Mouse (Mus musculus): ENCODE measurements at regions not wholly inside any gene's neighbourhood (a gene's known extent, or its start where the extent isn't known, plus 50 kb on each side); places are given as distances from the start of the nearest gene placed in this dataset.

DNA sequence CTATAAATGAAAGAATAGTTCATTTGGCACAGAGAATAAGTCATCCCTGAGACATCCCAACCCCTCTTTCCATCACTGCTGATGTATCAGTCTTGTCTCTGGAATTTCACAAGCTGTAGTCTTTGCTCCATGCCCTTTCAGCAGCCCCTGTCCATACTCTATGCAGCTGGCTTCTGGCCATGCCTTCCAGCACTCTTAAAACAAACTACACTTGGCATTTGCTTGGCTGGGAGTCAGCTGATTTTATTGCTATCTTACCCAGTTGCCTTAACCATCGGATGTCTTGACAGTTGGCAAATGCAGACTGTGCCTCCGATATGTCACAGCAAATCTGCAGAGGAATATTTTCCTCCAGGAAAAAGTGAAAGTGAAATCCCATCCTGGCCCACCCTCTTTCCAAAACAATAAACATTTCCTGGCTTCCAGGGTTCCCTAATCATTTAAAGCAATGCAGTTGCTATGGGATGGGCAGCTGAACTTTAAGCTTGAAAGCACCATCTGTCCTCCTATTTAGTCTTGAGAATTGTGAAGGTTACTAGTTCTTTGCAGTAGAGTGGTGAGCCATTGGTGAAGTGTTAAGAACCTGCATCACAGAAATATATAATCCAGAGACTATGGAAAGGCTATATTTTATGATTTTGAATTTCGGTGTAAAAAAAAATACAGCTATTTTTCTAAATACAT lies 385.0 kb downstream of the Kcnj2 start:
- 64% methylated on average over 3 of the region's 3 CpGs for WGBS

DNA sequence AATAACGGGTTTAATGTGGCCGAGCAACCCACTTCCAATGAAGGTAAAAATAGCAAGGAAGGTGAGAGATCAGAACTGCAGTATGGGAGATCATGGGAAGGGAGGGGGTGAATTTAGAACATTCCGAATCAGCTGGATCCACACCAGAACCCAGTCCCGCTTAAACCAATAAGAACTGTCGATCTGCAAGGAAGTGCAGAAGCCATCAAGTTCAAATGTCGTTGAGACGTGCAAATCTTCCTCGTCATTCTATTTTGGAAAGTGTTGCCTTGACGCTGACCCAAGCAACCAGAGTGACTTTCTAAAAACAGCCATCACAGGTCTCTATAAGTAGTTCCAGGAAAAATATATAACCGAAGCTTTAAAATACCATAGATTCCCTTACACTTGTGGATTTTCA lies 394.1 kb downstream of the Kcnj2 start:
- Histone ChIP-seq H3K9ac (replicated peaks) (no peak overlapping the region), H3K9me3 (replicated peaks) (no peaks in the 10 kb centered on the region), H3K27me3 (replicated peaks) (no peaks in the 10 kb centered on the region), H3K36me3 (no peaks in the 10 kb centered on the region), H3K4me1 (no peaks in the 10 kb centered on the region), H3K4me3 (replicated peaks) (no peak overlapping the region), H3K4me2 (no peak overlapping the region), H3K27ac (replicated peaks) (no peak overlapping the region)
- 95% methylated on average over 10 of the region's 10 CpGs for WGBS
- no peak for ATAC-seq (ENCODE audit: low FRiP score)

More for the DNA sequence above, 385.0 kb downstream of the Kcnj2 start:
- no peaks in the 10 kb centered on the region for H3K27me3 ChIP-seq (replicated peaks)
- H3K9ac ChIP-seq (replicated peaks): no peak overlapping the region
- H3K4me1 ChIP-seq: no peaks in the 10 kb centered on the region
- ATAC-seq (ENCODE audit: low FRiP score): no peak
- H3K27ac ChIP-seq (replicated peaks): no peak overlapping the region
- no peak overlapping the region for H3K4me2 ChIP-seq
- no peaks in the 10 kb centered on the region for H3K9me3 ChIP-seq (replicated peaks)
- H3K36me3 ChIP-seq: no peaks in the 10 kb centered on the region
- no peak overlapping the region for H3K4me3 ChIP-seq (replicated peaks)

DNA sequence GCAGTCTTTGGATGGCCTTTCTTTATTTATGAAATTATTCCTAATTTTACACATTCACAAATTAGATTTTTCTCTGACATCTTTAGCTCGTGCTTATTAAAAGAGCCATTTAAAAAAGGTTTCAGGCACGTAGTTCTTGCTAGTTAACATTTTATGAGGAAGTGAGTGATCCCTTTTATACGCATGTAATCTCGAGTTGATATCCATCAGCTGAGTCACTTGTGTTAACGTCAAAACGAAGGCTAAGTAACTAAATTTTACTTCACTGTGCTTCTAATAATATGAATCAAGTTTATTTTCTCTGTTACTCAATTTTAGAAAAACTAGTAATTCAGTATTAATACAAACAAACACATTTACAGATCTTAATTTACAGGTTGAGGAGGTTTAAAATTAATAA lies 419.0 kb downstream of the Kcnj2 start:
- no peak overlapping the region for H3K4me3 ChIP-seq (replicated peaks)
- H3K9ac ChIP-seq (replicated peaks): no peak overlapping the region
- no peak for ATAC-seq (ENCODE audit: low FRiP score)
- 82% methylated on average over 6 of the region's 6 CpGs for WGBS
- no peak overlapping the region for H3K4me2 ChIP-seq
- H3K36me3 ChIP-seq: no peaks in the 10 kb centered on the region
- H3K27ac ChIP-seq (replicated peaks): no peak overlapping the region
- H3K4me1 ChIP-seq: no peaks in the 10 kb centered on the region
- no peaks in the 10 kb centered on the region for H3K9me3 ChIP-seq (replicated peaks)
- no peaks in the 10 kb centered on the region for H3K27me3 ChIP-seq (replicated peaks)

DNA sequence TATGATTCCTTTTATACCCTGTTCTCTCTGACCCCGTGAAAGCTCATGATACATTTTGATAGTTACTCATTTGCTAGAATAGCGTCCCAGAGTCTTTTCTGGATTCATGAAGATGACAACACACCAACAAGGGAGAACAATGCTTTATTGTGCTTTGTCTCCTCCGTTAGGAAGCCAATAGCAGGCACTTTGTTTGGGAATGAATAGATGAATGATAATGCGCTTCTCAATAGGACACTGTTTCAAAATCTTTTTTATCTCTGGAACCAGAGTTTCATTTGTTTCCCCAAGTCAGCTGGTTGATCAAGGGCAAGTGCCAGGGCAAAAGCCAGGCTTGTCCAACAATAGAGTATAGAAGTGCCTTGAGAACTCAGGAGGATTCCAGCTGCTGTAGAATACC lies 446.5 kb downstream of the Kcnj2 start:
- no peaks in the 10 kb centered on the region for H3K27me3 ChIP-seq (replicated peaks)
- 19% methylated on average over 4 of the region's 4 CpGs for WGBS

DNA sequence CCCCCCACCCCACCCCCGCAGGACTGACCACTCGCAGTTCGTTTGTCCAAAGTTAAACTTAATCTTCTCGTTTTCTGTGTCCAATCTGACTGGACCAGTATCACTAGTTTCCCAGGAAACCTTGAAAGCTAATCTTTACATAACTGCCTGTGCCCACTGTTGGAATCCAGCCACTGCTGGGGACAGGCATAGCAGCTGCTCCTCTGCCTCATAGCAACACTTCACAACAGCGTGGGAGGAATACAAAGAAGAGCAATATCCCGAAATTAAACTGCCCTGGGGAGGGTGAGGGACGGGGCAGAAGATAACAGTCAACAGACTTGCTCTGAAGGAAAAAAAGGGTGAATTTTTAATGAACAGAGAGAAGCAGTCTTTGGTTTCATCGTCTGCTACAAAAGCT lies 456.8 kb downstream of the Kcnj2 start:
- Histone ChIP-seq H3K36me3 (no peaks in the 10 kb centered on the region), H3K9me3 (replicated peaks) (no peaks in the 10 kb centered on the region), H3K4me1 (peaks cover 10% of the 10 kb centered on the region; the same call in 1 of the 2 replicates), H3K27me3 (replicated peaks) (no peaks in the 10 kb centered on the region), H3K27ac (replicated peaks) (peak overlapping the region; percentile 29; the same call in 1 of the 2 replicates), H3K9ac (replicated peaks) (no peak overlapping the region), H3K4me2 (peak overlapping the region; percentile 44), H3K4me3 (replicated peaks) (no peak overlapping the region)
- ATAC-seq (ENCODE audit: low FRiP score): peak; percentile 70; the same call in 1 of the 2 replicates
- WGBS: 27% methylated on average over 8 of the region's 8 CpGs

More for the DNA sequence above, 446.5 kb downstream of the Kcnj2 start:
- no peak overlapping the region for H3K4me3 ChIP-seq (replicated peaks)
- H3K27ac ChIP-seq (replicated peaks): no peak overlapping the region
- no peak for ATAC-seq (ENCODE audit: low FRiP score)
- H3K9ac ChIP-seq (replicated peaks): no peak overlapping the region
- H3K36me3 ChIP-seq: no peaks in the 10 kb centered on the region
- H3K4me1 ChIP-seq: no peaks in the 10 kb centered on the region
- no peaks in the 10 kb centered on the region for H3K9me3 ChIP-seq (replicated peaks)
- H3K4me2 ChIP-seq: no peak overlapping the region

DNA sequence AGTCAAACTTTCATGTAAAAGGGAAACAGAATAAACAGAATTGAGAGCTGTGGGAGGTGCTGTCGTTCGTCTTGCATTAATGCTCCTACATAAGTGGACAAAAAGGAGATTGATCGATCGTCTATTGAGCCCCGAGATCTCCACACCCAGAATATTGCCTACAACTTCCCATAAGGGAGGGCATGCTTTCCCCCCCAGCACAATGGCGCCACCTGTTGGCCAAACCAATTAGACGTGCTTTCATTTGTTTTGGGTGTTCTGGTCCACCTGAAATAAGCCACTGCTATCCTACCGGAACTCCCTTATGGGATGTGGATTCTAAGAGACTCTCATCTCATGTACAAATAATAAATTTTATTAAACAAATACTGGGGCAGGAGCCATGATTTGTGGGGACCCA lies 457.5 kb downstream of the Kcnj2 start:
- 38% methylated on average over 8 of the region's 8 CpGs for WGBS
- Histone ChIP-seq H3K4me2 (peak overlapping the region; percentile 44), H3K4me3 (replicated peaks) (no peak overlapping the region), H3K4me1 (peaks cover 10% of the 10 kb centered on the region; the same call in 1 of the 2 replicates), H3K27ac (replicated peaks) (no peak overlapping the region), H3K9ac (replicated peaks) (no peak overlapping the region), H3K9me3 (replicated peaks) (no peaks in the 10 kb centered on the region), H3K36me3 (no peaks in the 10 kb centered on the region), H3K27me3 (replicated peaks) (no peaks in the 10 kb centered on the region)
- no peak for ATAC-seq (ENCODE audit: low FRiP score)

DNA sequence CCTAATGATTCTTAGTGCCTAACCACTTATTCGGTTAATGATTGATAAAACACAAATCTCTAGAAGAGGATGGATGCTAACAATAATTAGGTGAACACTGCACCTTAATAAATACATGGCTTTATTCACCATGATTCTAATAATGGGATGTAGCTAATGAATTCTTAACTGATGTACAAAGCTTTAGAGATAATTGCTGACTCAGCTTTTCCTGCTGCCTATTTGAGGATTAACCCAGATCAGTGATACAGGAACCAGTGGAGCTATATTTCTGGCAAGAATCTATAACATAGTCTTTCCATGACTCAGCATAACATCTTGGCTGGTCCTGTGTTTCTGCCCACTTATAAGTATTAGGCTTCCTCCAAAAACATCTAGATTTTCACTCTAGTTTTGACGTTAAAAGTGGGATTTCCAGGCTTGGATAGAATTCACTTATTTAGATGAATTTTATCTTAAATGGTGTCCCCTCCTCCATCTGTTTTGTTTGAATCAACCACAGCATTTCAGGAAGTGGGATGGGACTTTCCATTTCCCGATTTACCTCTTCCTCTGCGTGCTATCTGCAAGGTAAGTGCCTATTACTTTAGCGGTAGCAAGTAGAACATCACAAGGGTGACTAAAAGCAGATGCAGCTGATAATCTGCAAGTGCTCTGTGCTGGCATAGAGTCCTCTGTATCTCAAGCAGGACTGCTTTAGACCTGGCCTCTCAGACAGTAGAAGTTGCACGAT lies 460.2 kb downstream of the Kcnj2 start:
- H3K4me3 ChIP-seq (replicated peaks): no peak overlapping the region
- no peak overlapping the region for H3K27ac ChIP-seq (replicated peaks)
- no peak overlapping the region for H3K4me2 ChIP-seq
- H3K27me3 ChIP-seq (replicated peaks): no peaks in the 10 kb centered on the region
- H3K9ac ChIP-seq (replicated peaks): no peak overlapping the region
- peaks cover 10% of the 10 kb centered on the region; the same call in 1 of the 2 replicates for H3K4me1 ChIP-seq
- ATAC-seq (ENCODE audit: low FRiP score): no peak
- H3K36me3 ChIP-seq: no peaks in the 10 kb centered on the region
- WGBS: 89% methylated on average over 6 of the region's 6 CpGs
- no peaks in the 10 kb centered on the region for H3K9me3 ChIP-seq (replicated peaks)

DNA sequence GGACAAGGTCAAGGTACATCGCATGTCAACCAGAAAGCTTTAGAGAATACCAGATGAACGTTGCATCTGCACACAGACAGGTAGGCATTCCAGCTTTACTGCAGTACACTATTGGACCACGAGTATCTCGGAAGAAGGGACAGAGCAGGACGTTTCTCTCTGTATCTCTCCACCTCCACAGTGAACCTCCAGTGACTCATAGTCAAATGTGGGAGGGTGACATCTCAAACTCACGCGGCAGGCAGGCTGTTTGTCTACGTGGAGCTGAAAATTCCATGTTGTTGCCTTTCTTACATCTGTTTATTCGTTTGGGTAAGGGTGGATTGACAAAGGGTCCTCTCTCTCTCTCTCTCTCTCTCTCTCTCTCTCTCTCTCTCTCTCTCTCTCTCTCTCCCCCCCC lies 463.6 kb downstream of the Kcnj2 start:
- WGBS: 76% methylated on average over 9 of the region's 9 CpGs
- no peak for ATAC-seq (ENCODE audit: low FRiP score)
- 0 out of 2 replicates have a peak, but pooled peaks cover 3% of the 10 kb centered on the region for H3K27me3 ChIP-seq (replicated peaks)

DNA sequence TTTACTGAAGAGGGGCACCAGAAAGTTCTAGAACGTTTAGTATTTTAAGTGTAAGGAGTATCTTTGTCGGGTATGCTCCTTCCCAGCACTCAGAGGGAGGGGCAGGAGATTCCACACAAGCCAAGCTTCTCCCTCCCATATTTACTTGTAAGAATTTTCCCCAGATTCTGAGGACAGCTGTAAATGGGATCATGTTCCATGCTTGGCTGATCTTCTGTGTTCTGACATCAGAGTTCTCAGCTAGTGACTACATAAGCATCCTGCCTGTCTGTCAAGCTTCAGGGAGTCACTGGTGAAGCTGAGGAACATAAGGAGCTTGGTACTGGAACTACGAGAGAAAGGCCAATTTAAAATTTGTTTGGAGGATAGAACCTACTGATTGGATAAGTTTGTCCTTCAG lies 464.9 kb downstream of the Kcnj2 start:
- H3K36me3 ChIP-seq: no peaks in the 10 kb centered on the region
- no peak overlapping the region for H3K9ac ChIP-seq (replicated peaks)
- 75% methylated on average over 3 of the region's 3 CpGs for WGBS
- ATAC-seq (ENCODE audit: low FRiP score): no peak
- H3K4me3 ChIP-seq (replicated peaks): no peak overlapping the region
- no peaks in the 10 kb centered on the region for H3K4me1 ChIP-seq
- no peaks in the 10 kb centered on the region for H3K9me3 ChIP-seq (replicated peaks)
- H3K27ac ChIP-seq (replicated peaks): no peak overlapping the region
- 0 out of 2 replicates have a peak, but pooled peaks cover 5% of the 10 kb centered on the region for H3K27me3 ChIP-seq (replicated peaks)
- H3K4me2 ChIP-seq: no peak overlapping the region

More for the DNA sequence above, 463.6 kb downstream of the Kcnj2 start:
- no peaks in the 10 kb centered on the region for H3K9me3 ChIP-seq (replicated peaks)
- H3K4me1 ChIP-seq: no peaks in the 10 kb centered on the region
- H3K27ac ChIP-seq (replicated peaks): no peak overlapping the region
- no peak overlapping the region for H3K4me2 ChIP-seq
- no peak overlapping the region for H3K4me3 ChIP-seq (replicated peaks)
- H3K9ac ChIP-seq (replicated peaks): no peak overlapping the region
- no peaks in the 10 kb centered on the region for H3K36me3 ChIP-seq

DNA sequence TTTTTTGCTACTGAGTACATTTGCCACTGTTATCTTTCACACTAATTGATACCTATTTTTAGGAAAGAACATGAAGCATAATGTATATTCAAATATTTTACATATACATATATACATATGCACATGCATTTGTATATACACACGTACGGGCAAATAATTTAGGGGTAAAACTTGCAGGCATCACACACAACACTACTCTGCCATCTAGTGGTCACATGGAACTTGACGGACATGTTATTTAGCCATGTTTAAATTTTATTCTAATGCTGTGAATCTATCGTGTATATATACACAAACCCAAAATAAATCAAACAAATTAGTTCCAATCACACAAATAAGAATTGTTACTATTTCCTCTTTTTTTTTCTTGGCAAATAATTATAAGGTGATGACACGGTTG lies 466.5 kb downstream of the Kcnj2 start:
- H3K4me3 ChIP-seq (replicated peaks): no peak overlapping the region
- H3K4me2 ChIP-seq: no peak overlapping the region
- no peak for ATAC-seq (ENCODE audit: low FRiP score)
- H3K4me1 ChIP-seq: peaks cover 5% of the 10 kb centered on the region; the same call in 1 of the 2 replicates
- H3K36me3 ChIP-seq: no peaks in the 10 kb centered on the region
- no peaks in the 10 kb centered on the region for H3K9me3 ChIP-seq (replicated peaks)
- H3K27ac ChIP-seq (replicated peaks): no peak overlapping the region
- H3K27me3 ChIP-seq (replicated peaks): 0 out of 2 replicates have a peak, but pooled peaks cover 5% of the 10 kb centered on the region
- no peak overlapping the region for H3K9ac ChIP-seq (replicated peaks)
- WGBS: 28% methylated on average over 5 of the region's 5 CpGs

DNA sequence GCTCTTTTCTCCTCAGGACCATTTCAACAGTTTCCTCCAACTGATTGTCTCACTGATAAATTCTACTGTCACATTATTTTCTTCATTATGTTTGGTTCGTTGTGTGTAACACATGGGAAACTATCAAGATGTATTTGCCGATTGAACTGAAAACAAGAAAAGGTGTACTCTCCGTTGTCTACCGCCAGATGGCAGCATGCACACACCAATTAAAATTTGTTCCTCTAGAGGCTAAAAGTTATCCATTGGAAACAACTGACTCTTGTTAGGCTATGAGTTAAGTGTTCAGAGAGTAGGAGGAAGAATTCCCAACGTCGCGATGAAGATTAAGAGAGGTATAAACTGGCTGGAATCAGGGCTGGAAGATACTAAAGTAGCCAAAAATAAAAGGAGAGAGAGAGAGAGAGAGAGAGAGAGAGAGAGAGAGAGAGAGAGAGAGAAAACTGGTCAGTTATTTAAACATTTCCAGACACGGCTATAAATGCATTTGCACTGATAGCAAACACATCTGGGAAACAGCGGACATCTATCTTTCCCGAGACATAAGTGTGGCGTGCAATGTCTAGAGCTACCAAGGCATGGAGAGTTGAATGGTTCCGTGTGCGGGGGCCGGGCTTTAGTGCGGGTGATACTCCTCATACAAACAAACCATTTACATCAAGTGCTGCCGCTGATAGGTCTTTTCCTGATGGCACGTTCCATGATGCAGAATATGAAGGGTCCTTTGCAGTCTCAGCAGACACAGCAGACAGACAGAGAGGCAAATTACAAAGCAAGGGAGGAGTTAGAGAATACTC lies 470.3 kb downstream of the Kcnj2 start:
- WGBS: 46% methylated on average over 17 of the region's 17 CpGs

More for the DNA sequence above, 470.3 kb downstream of the Kcnj2 start:
- Histone ChIP-seq H3K36me3 (no peaks in the 10 kb centered on the region), H3K4me3 (replicated peaks) (no peak overlapping the region), H3K9ac (replicated peaks) (no peak overlapping the region), H3K27ac (replicated peaks) (no peak overlapping the region), H3K9me3 (replicated peaks) (no peaks in the 10 kb centered on the region), H3K4me2 (peak overlapping the region; percentile 22; the same call in 1 of the 2 replicates), H3K4me1 (peaks cover 5% of the 10 kb centered on the region; the same call in 1 of the 2 replicates), H3K27me3 (replicated peaks) (0 out of 2 replicates have a peak, but pooled peaks cover 9% of the 10 kb centered on the region)
- no peak for ATAC-seq (ENCODE audit: low FRiP score)

Data from neural tube, embryonic 15.5 days (tissue).